Mouse (Mus musculus) midbrain, embryonic 15.5 days (tissue): ENCODE measurements around the gene Gm20388. TPM values are rescaled to one million over a fixed set of nuclear protein-coding genes. Genes with fewer than 3 reads are reported as not detected.
"Not testable (repeated sequence)": the region's sequence is repeated elsewhere in the genome, so short reads cannot be mapped to it uniquely, and the experiment has no call there.

ENCODE experiments used
- ATAC-seq: fragments of 200-750 bp; cut with Nextera tagmentation; replicated peaks from 2 replicates; pipeline ENCODE4 v1.8.0; 2017; ENCODE audit warnings: moderate TSS enrichment
- H3K27ac ChIP-seq: fragments of 300-500 bp; sonication (generic); 2 replicates; pipeline ENCODE4 v1.5.1; 2015; ENCODE audit warnings: mild to moderate bottlenecking, inconsistent platforms
- H3K27me3 ChIP-seq: fragments of 300-500 bp; sonication (generic); replicated peaks from 2 replicates; pipeline ENCODE4 v1.6.1; 2015; ENCODE audit warnings: inconsistent platforms
- H3K36me3 ChIP-seq: fragments of 300-500 bp; sonication (generic); replicated peaks from 2 replicates; pipeline ENCODE4 v1.6.1; 2015; ENCODE audit warnings: inconsistent platforms
- H3K4me1 ChIP-seq: fragments of 300-500 bp; sonication (generic); 2 replicates; pipeline ENCODE4 v1.6.1; 2015; ENCODE audit warnings: inconsistent platforms
- H3K4me2 ChIP-seq: fragments of 300-500 bp; sonication (generic); 2 replicates; pipeline ENCODE4 v1.6.1; 2015; ENCODE audit warnings: inconsistent platforms, mild to moderate bottlenecking, moderate library complexity
- H3K4me3 ChIP-seq: fragments of 300-500 bp; sonication (generic); 2 replicates; pipeline ENCODE4 v1.5.1; 2015; ENCODE audit warnings: mild to moderate bottlenecking, inconsistent platforms
- H3K9ac ChIP-seq: fragments of 300-500 bp; sonication (generic); 2 replicates; pipeline ENCODE4 v1.6.1; 2015; ENCODE audit warnings: mild to moderate bottlenecking, inconsistent platforms
- H3K9me3 ChIP-seq: fragments of 300-500 bp; sonication (generic); 2 replicates; pipeline ENCODE4 v1.6.1; 2016; ENCODE audit warnings: inconsistent platforms
- WGBS: fragments of 180-500 bp; shearing (Covaris S2); methylation state at CpG from one replicate; pipeline ENCODE4 v1.1.7; 2015; ENCODE audit warnings: mixed read lengths; 5-methylcytosine and 5-hydroxymethylcytosine counted together
- polyA plus RNA-seq: library from polyadenylated mRNA; unstranded; fragments of >200 nt; fragmentation: Nextera tagmentation; extraction: Ambion mirVana; gene quantifications from 2 replicates; pipeline ENCODE4 v1.2.1, GENCODE M21; 2015

Gm20388 gene
- polyA plus RNA-seq, 1 experiment from 2014 or later, result 5.6 TPM

- Histone ChIP-seq H3K4me3 (no peak overlapping the region), H3K9ac (no peak overlapping the region), H3K9me3 (no peaks in the 10 kb centered on the region), H3K27ac (no peak overlapping the region), H3K27me3 (no peaks in the 10 kb centered on the region), H3K4me2 (no peak overlapping the region), H3K4me1 (peaks cover 3% of the 10 kb centered on the region; the same call in 1 of the 2 replicates), H3K36me3 (no peaks in the 10 kb centered on the region)
- no peak for ATAC-seq
- 75% methylated on average over 14 of the region's 14 CpGs for whole genome bisulfite sequencing
Measured at GRCm38 (mm10) chr8:123199864-123200263, 3289.2 kb downstream of the Gm20388 start.

GRCm38 (mm10) chr8:123202288-123202687 lies 3291.6 kb downstream of the Gm20388 start:
- H3K9ac ChIP-seq, result no peak overlapping the region
- ATAC-seq, result 0 out of 2 replicates have a peak, but pooled peaks have one; percentile 37

GRCm38 (mm10) chr8:123203571-123203970 lies 3292.9 kb downstream of the Gm20388 start:
- Histone ChIP-seq H3K9ac (no peak overlapping the region), H3K9me3 (no peaks in the 10 kb centered on the region), H3K4me2 (no peak overlapping the region), H3K4me1 (peaks cover 3% of the 10 kb centered on the region; the same call in 1 of the 2 replicates), H3K27ac (no peak overlapping the region), H3K4me3 (no peak overlapping the region), H3K36me3 (peaks cover 20% of the 10 kb centered on the region; the same call in 1 of the 2 replicates), H3K27me3 (no peaks in the 10 kb centered on the region)
- WGBS, result 90% methylated on average over 3 of the region's 3 CpGs
- ATAC-seq, result no peak

More at GRCm38 (mm10) chr8:123202288-123202687, 3291.6 kb downstream of the Gm20388 start:
- Histone ChIP-seq H3K27me3 (no peaks in the 10 kb centered on the region), H3K4me3 (no peak overlapping the region), H3K27ac (no peak overlapping the region), H3K4me2 (no peak overlapping the region), H3K9me3 (no peaks in the 10 kb centered on the region), H3K4me1 (peaks cover 3% of the 10 kb centered on the region; the same call in 1 of the 2 replicates), H3K36me3 (peaks cover 12% of the 10 kb centered on the region; the same call in 1 of the 2 replicates)
- WGBS, result 27% methylated on average over 5 of the region's 5 CpGs

GRCm38 (mm10) chr8:123211876-123212275 lies 3301.2 kb downstream of the Gm20388 start:
- Histone ChIP-seq H3K9me3 (no peaks in the 10 kb centered on the region), H3K4me3 (peak overlapping the region; percentile 98), H3K27ac (no peak overlapping the region), H3K27me3 (no peaks in the 10 kb centered on the region), H3K9ac (peak overlapping the region; percentile 100), H3K4me1 (peaks cover 24% of the 10 kb centered on the region), H3K4me2 (peak overlapping the region; percentile 97), H3K36me3 (peaks cover 20% of the 10 kb centered on the region; the same call in 1 of the 2 replicates)
- WGBS, result 56% methylated on average over 10 of the region's 10 CpGs
- no peak for ATAC-seq

- Histone ChIP-seq H3K9ac (peak within 1 kb of the TSS; percentile 100), H3K4me3 (peak within 1 kb of the TSS; percentile 98), H3K4me1 (peaks cover 24% of the 10 kb centered on the region), H3K36me3 (peaks cover 14% of the 10 kb centered on the region; the same call in 1 of the 2 replicates), H3K27me3 (no peaks in the 10 kb centered on the region), H3K4me2 (peak within 1 kb of the TSS; percentile 97), H3K27ac (peak within 1 kb of the TSS; percentile 69), H3K9me3 (no peaks in the 10 kb centered on the region)
- peak; percentile 94 for ATAC-seq
- WGBS, result under 1% methylated on average over 75 of the region's 76 CpGs
Measured at GRCm38 (mm10) chr8:123212321-123213117, 3301.9 kb downstream of the Gm20388 start, which contains the start of the genes Chmp1a and Spata33. Gene Chmp1a (minus strand): TSS chr8:123212763. Gene Spata33 (plus strand): TSS chr8:123212832.

- Histone ChIP-seq H3K36me3 (peaks cover 10% of the 10 kb centered on the region; the same call in 1 of the 2 replicates), H3K4me3 (peak overlapping the region; percentile 98), H3K9me3 (no peaks in the 10 kb centered on the region), H3K9ac (peak overlapping the region; percentile 100), H3K27ac (peak overlapping the region; percentile 69), H3K4me2 (peak overlapping the region; percentile 97), H3K4me1 (peaks cover 24% of the 10 kb centered on the region), H3K27me3 (no peaks in the 10 kb centered on the region)
- WGBS, result 17% methylated on average over 22 of the region's 22 CpGs
- ATAC-seq, result peak; percentile 48; the same call in 1 of the 2 replicates
Measured at GRCm38 (mm10) chr8:123213118-123213772, 3302.6 kb downstream of the Gm20388 start.

GRCm38 (mm10) chr8:123215430-123215829 lies 3304.8 kb downstream of the Gm20388 start:
- Histone ChIP-seq H3K27ac (no peak overlapping the region), H3K27me3 (no peaks in the 10 kb centered on the region), H3K9ac (no peak overlapping the region), H3K4me2 (no peak overlapping the region), H3K36me3 (no peaks in the 10 kb centered on the region), H3K4me1 (peaks cover 24% of the 10 kb centered on the region), H3K4me3 (no peak overlapping the region), H3K9me3 (no peaks in the 10 kb centered on the region)
- WGBS, result 81% methylated on average over 3 of the region's 3 CpGs
- ATAC-seq, result no peak

- no peaks in the 10 kb centered on the region for H3K27me3 ChIP-seq
- H3K4me3 ChIP-seq, result no peak overlapping the region
- H3K36me3 ChIP-seq, result no peaks in the 10 kb centered on the region
- H3K4me1 ChIP-seq, result peaks cover 16% of the 10 kb centered on the region
- no peak overlapping the region for H3K27ac ChIP-seq
- H3K4me2 ChIP-seq, result no peak overlapping the region
- WGBS, result 80% methylated on average over 1 of the region's 1 CpGs
- H3K9ac ChIP-seq, result no peak overlapping the region
- H3K9me3 ChIP-seq, result no peaks in the 10 kb centered on the region
- no peak for ATAC-seq
Measured at GRCm38 (mm10) chr8:123220917-123221316, 3310.3 kb downstream of the Gm20388 start.

GRCm38 (mm10) chr8:123224278-123225266 lies 3313.9 kb downstream of the Gm20388 start, which contains the start of gene Cdk10:
Gene Cdk10 (plus strand): TSS chr8:123224842.
- WGBS, result 4% methylated on average over 55 of the region's 59 CpGs
- Histone ChIP-seq H3K4me1 (peaks cover 17% of the 10 kb centered on the region), H3K27me3 (no peaks in the 10 kb centered on the region), H3K4me3 (peak within 1 kb of the TSS; percentile 80), H3K4me2 (peak within 1 kb of the TSS; percentile 88), H3K27ac (peak within 1 kb of the TSS; percentile 89), H3K9ac (peak within 1 kb of the TSS; percentile 80), H3K9me3 (no peaks in the 10 kb centered on the region), H3K36me3 (peaks cover 15% of the 10 kb centered on the region; the same call in 1 of the 2 replicates)
- peak; percentile 93 for ATAC-seq

- Histone ChIP-seq H3K4me1 (peaks cover 17% of the 10 kb centered on the region), H3K36me3 (peaks cover 17% of the 10 kb centered on the region; the same call in 1 of the 2 replicates)
- 100% methylated on average over 1 of the region's 1 CpGs for WGBS
Measured at GRCm38 (mm10) chr8:123228416-123228815, 3317.8 kb downstream of the Gm20388 start.

GRCm38 (mm10) chr8:123230326-123230725 lies 3319.7 kb downstream of the Gm20388 start:
- H3K9ac ChIP-seq, H3K9me3 ChIP-seq, H3K4me2 ChIP-seq, H3K27me3 ChIP-seq, H3K27ac ChIP-seq, ATAC-seq, H3K4me3 ChIP-seq: not testable (repeated sequence)
- Histone ChIP-seq H3K36me3 (peaks cover 17% of the 10 kb centered on the region; the same call in 1 of the 2 replicates), H3K4me1 (peaks cover 18% of the 10 kb centered on the region)
- WGBS, result 89% methylated on average over 11 of the region's 11 CpGs

More at GRCm38 (mm10) chr8:123228416-123228815, 3317.8 kb downstream of the Gm20388 start:
- ATAC-seq, result no peak
- Histone ChIP-seq H3K9me3 (no peaks in the 10 kb centered on the region), H3K27me3 (no peaks in the 10 kb centered on the region), H3K27ac (no peak overlapping the region), H3K9ac (no peak overlapping the region), H3K4me2 (no peak overlapping the region), H3K4me3 (no peak overlapping the region)
